Mouse (Mus musculus): ENCODE measurements around the gene Fbxo40. TPM values are rescaled to one million over a fixed set of nuclear protein-coding genes. Genes with fewer than 3 reads are reported as not detected.

Fbxo40 gene
- under 1 TPM; 0.32 to 0.48 TPM for polyA plus RNA-seq (2017; shearing (Covaris generic))

- ATAC-seq = no peak
Observed at GRCm38 (mm10) chr16:36989999-36990625, at the start of gene Fbxo40. Gene Fbxo40 (minus strand): TSS chr16:36990467.

DNA sequence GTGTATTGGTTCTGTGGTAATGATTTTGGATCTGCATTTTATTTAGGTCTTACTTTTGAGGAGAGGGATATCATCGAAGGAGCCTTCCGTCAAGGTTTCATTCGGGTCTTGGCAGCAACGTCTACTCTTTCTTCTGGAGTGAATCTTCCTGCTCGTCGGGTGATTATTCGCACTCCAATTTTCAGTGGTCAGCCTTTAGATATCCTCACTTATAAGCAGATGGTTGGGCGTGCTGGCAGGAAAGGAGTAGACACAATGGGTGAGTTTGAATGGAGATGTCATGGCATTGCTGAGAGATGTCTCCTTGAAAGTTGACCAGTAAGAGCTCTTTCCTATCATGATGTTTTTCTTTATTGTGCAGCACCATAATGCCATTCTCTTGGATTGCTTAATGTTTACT, 44.5 kb upstream of the Fbxo40 start:
- no peak for ATAC-seq

DNA sequence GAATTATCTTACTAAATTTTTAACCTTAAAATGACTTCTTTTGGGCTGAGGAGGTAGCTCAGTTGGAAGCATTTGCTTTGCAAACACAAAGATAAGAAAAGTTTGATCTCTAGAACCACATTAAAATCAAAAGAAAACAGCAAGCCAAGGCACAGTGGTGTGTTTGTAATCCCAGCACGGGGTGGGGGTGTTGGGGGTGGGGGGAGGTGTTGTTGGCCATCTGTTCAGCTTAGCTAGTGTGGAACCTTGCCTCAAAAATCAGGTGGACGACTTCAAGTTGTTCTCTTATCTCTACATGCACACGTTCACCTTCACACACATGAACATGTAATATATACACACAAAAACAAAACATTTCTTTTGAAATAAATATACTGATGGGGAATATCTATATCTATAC, 41.7 kb upstream of the Fbxo40 start:
- ATAC-seq = no peak

- ATAC-seq = no peak
Observed at GRCm38 (mm10) chr16:37027581-37027980, 37.3 kb upstream of the Fbxo40 start.

GRCm38 (mm10) chr16:37012336-37012735, 22.1 kb upstream of the Fbxo40 start:
- ATAC-seq = no peak

DNA sequence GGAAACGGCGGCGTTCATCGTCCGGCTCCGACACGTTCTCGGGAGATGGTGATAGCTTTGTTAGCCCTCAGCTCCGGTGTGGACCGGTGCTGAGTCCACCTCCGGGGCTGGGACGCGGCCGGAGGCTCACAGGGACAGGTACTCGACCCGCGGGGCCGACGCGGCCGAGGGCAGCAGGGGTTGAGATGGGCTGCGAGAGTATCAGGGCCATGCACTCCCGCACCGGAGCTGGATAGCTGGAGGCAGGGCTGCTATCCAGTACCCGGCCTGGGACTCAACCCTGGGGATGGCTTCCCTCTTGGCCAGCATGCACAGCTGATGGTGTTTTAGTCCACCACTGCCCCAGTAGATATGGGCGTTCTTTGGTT, 21.6 kb upstream of the Fbxo40 start:
- no peak for ATAC-seq

GRCm38 (mm10) chr16:37011061-37011921, 21.0 kb upstream of the Fbxo40 start, which contains the start of gene Polq:
Gene Polq (plus strand): TSS chr16:37011786.
- ATAC-seq = peak; percentile 98

DNA sequence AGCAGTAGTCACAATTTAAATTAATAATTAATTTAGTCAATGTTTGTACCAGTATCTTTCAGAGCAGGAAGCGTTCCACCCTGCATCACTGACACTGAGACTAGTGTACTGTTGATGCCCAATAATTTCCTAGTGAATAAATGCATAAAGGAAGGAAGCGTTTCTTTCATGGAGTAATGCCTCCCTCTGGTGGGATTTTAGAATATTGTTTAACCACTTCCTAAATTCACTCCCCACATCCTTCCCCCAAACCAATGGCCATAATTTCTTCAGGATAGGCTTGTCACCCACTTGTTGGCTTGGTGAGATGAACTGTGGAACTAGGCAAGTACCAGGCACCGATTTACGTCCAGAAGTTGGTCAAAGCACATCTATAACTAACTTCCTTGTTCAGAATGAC, 20.1 kb upstream of the Fbxo40 start:
- peak; percentile 48 for ATAC-seq

DNA sequence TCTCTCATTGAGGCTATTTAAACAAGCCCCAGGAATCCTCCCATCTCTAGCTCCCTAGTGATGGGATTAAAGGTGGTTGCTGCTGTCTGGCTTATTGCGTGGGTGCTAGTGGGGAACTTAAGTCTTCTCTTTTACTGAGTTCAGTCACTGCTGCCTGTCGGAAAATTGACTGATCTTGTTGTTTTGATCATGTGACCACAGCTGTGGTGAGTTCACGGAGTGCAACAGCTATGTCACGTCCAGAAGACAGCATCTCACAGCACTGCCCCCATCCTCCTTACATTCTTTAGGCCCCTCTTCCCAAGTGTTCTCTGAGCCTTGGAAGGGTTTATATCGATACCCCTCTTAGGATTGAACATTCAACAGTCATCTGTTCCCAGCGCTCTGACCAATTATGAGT, 19.0 kb upstream of the Fbxo40 start:
- ATAC-seq = no peak

GRCm38 (mm10) chr16:36999366-36999972, 9.2 kb upstream of the Fbxo40 start:
- ATAC-seq = no peak

GRCm38 (mm10) chr16:36997650-36998049, 7.4 kb upstream of the Fbxo40 start:
- ATAC-seq = no peak

- ATAC-seq = peak; percentile 14
Observed at GRCm38 (mm10) chr16:36989493-36989892, 774 bp downstream of the Fbxo40 start.

- no peak for ATAC-seq
Observed at GRCm38 (mm10) chr16:36988066-36988465, 2.2 kb downstream of the Fbxo40 start.

- no peak for ATAC-seq
Observed at GRCm38 (mm10) chr16:36987399-36987798, 2.9 kb downstream of the Fbxo40 start.

GRCm38 (mm10) chr16:36985636-36986042, 4.6 kb downstream of the Fbxo40 start:
- peak; percentile 80 for ATAC-seq

- ATAC-seq = no peak
Observed at GRCm38 (mm10) chr16:36983796-36984195, 6.5 kb downstream of the Fbxo40 start.

DNA sequence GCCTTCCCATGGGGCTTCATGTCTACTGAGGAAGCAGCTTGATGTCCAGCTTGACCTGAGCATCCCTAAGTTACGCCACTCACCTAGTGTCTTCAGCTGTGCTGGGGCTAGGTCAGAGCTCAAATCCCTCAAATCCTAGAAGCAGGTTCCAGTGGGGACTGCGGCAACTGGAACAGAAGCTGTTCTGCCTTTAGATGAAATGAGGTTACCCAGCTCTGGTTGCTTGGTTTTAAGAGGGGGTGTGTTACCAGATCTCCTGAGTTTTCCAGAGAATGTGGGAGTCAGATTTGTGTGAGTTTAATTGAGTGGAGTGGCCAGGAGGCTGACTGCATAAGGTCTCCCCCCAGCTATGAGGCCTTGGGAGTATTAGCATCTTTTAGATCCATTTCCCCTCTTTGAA, 11.1 kb downstream of the Fbxo40 start:
- no peak for ATAC-seq

GRCm38 (mm10) chr16:36963415-36963814, 26.9 kb downstream of the Fbxo40 start:
- no peak for ATAC-seq

GRCm38 (mm10) chr16:36955106-36955505, 35.2 kb downstream of the Fbxo40 start:
- ATAC-seq = no peak

DNA sequence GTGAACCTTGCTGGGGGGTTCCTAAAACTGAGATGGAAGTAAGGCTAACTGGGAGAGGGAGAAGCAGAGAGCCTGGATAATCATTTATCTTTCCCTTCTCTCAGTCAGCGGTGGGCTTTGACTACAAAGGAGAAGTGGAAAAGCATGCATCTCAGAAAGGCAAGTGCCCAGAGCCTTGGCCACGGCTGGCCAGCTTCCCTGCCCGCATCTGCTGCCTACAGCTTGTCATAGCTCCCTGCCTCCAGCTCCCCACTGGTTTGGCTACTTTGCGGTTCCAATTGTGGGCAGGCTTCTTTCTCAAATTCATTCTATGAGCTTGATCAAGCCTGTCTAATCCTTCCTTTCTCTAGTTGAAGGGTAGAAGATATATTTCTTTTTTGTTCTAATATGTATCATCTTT, 39.2 kb downstream of the Fbxo40 start:
- no peak for ATAC-seq

DNA sequence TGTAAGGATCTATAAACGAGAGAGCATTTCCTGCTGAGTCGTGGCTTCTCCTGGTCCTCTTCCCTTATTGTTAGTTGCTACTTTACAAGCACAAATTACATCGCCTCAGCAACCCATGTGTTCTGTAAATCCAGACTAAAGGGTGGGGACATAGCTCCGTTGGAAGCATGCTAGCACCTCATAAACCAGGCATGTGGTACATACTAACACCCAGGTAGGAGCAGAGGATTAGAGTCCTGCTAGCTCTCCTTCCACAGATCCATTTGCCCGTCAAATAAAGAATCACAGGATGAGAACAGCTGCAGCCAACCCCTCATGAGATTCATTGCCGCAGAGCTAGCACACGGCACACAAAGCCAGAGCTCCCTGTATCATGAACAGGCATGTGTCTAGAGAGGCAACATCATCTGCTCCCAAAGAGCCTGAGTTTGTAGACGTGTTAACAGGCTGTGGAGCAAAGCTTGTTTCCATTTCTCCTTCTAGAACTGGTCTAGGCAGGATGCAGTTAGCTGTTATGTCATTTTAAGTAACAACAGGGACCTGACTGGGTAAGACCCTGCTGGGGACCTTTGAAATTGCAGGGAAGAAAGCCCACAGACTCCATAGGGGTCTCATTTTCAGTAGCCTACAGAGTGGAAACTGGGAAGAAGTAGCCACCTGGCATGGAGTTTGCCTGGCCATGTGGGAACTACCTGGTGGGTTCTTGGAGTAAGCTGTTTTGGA, 40.5 kb downstream of the Fbxo40 start:
- ATAC-seq = no peak

DNA sequence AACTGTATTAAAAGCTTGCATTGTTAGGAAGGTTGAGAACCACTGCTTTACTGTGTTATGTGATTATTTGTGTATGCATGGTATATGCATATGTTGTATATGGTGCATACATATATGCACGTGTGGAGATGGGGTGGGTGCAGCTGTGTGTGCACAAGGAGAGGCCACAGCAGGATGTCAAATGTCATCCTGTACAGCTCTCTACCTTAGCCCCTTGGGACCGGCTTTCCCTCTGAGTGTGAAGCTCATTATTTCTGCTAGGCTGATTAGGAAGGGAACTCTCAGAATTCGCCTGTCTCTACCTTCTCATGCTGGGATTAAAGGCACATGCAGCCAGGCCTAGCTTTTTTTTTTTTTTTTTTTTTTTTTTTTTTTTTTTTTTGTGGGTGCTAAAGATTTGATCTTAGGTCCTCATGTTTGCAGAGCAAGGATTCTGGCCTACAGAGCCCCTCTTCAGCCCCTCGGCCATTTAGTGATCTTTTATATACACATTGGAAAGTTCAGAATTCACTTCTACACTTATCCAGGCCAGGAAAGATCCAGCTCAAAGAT, 42.5 kb downstream of the Fbxo40 start:
- ATAC-seq = no peak
